Mouse (Mus musculus) bone marrow, adult 2 months (tissue): Measurements from ENCODE around the gene Slamf9.

Source experiments
- CTCF ChIP-seq: fragments of 200-500 bp; IDR thresholded peaks from 2 replicates; pipeline ENCODE4 v1.5.1; 2011; ENCODE audit warnings: low read length, control low read depth; ENCODE audit not compliant: control insufficient read depth, insufficient read depth
- POLR2A ChIP-seq: fragments of 200-500 bp; IDR thresholded peaks from 2 replicates; pipeline ENCODE4 v1.6.1; 2011; ENCODE audit warnings: low read depth, mild to moderate bottlenecking, control low read depth, low read length, borderline replicate concordance; ENCODE audit not compliant: control insufficient read depth

DNA sequence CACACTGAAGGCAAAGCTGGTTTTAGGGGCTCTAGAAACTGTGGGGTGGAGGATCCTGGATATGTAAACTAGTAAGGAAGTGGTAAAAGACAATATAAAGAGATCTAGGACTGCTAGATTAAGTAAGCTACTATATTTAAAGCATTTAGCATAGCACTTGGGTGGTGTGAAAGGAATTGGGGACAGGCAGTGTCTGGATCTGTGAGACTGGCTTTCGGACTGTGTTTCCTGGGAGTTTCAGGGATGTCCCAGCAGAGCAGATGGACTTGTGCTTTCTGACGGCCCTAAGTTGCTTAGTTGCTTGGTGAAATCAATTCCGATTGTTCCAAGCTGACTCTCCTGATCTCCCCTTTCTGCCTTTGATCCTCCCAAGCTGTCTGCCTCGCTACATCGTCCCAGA, 11.5 kb downstream of the Slamf9 start:
- TF ChIP-seq CTCF = no peak
- TF ChIP-seq POLR2A = no peak
